Mouse (Mus musculus) G1E-ER4 (cell line): Measurements from ENCODE around the gene Ang. TPM values are rescaled to one million over a fixed set of nuclear protein-coding genes. Genes with fewer than 3 reads are reported as not detected.

Experiments used
- GATA1 ChIP-seq: IDR thresholded peaks from one replicate; pipeline ENCODE4 v1.8.0; 2012; ENCODE audit warnings: low read length, inconsistent platforms
- polyA plus RNA-seq: library from polyadenylated mRNA; stranded (reverse); fragments of >175 nt; gene quantifications from 2 replicates; pipeline ENCODE4 v1.2.3, GENCODE M21; 2012

Gene Ang
- polyA plus RNA-seq, 1 experiment: not detected

GRCm38 (mm10) chr14:51082599-51083581, 8.1 kb upstream of the Ang start:
- no peak for TF ChIP-seq GATA1

GRCm38 (mm10) chr14:51083805-51084204, 7.1 kb upstream of the Ang start:
- no peak for TF ChIP-seq GATA1

GRCm38 (mm10) chr14:51085086-51085485, 5.9 kb upstream of the Ang start:
- no peak for TF ChIP-seq GATA1

- TF ChIP-seq GATA1: no peak
Observed at GRCm38 (mm10) chr14:51085911-51086310, 5.0 kb upstream of the Ang start.

GRCm38 (mm10) chr14:51087762-51088161, 3.2 kb upstream of the Ang start:
- no peak for TF ChIP-seq GATA1

GRCm38 (mm10) chr14:51088166-51088969, 2.6 kb upstream of the Ang start:
- no peak for TF ChIP-seq GATA1

- TF ChIP-seq GATA1: no peak
Observed at GRCm38 (mm10) chr14:51088970-51089673, 1.8 kb upstream of the Ang start.

GRCm38 (mm10) chr14:51089674-51090076, 1.3 kb upstream of the Ang start:
- TF ChIP-seq GATA1: no peak

- TF ChIP-seq GATA1: no peak
Observed at GRCm38 (mm10) chr14:51090077-51090781, 721 bp upstream of the Ang start.

- TF ChIP-seq GATA1: no peak
Observed at GRCm38 (mm10) chr14:51092073-51092620, 1.2 kb downstream of the Ang start.

GRCm38 (mm10) chr14:51093496-51093895, 2.5 kb downstream of the Ang start:
- TF ChIP-seq GATA1: no peak

GRCm38 (mm10) chr14:51094096-51094875, 3.3 kb downstream of the Ang start:
- TF ChIP-seq GATA1: no peak

GRCm38 (mm10) chr14:51094921-51095320, 4.0 kb downstream of the Ang start:
- no peak for TF ChIP-seq GATA1

- no peak for TF ChIP-seq GATA1
Observed at GRCm38 (mm10) chr14:51095736-51096524, 5.0 kb downstream of the Ang start.
